Mouse (Mus musculus): Measurements from ENCODE around the gene Srrm3. TPM values are rescaled to one million over a fixed set of nuclear protein-coding genes. Genes with fewer than 3 reads are reported as not detected.

The Srrm3 gene
- polyA plus RNA-seq, 1 experiment: 0.16 TPM

- H3K27me3 ChIP-seq (replicated peaks; ENCODE audit: control insufficient read depth, insufficient read depth, low read length): no peaks in the 10 kb centered on the region
- no peaks in the 10 kb centered on the region for H3K36me3 ChIP-seq (ENCODE audit: control insufficient read depth, insufficient read depth, low read length)
- H3K27ac ChIP-seq (ENCODE audit: insufficient read depth, low read depth, low read length): no peak overlapping the region
- DNase-seq: peak; percentile 42
- H3K4me1 ChIP-seq (ENCODE audit: control insufficient read depth, insufficient read depth, low read length): no peaks in the 10 kb centered on the region
- TF ChIP-seq POLR2A (IDR thresholded peaks at IDR 0.05; ENCODE audit: low read depth, low read length): no peak
- 0 out of 2 replicates have a peak, but pooled peaks have one; percentile 30 for TF ChIP-seq CTCF (conservative IDR thresholded peaks at IDR 0.05; ENCODE audit: insufficient read depth, insufficient read length, low read depth, low read length)
- H3K4me3 ChIP-seq (ENCODE audit: insufficient read depth, low read depth, low read length): no peak overlapping the region
- WGBS: 14% methylated on average over 3 of the region's 3 CpGs
These were observed 91.3 kb downstream of the Srrm3 start for GRCm38 (mm10) chr5:135898028-135898427.

- H3K4me3 ChIP-seq (ENCODE audit: insufficient read depth, low read depth, low read length): no peak overlapping the region
- H3K4me1 ChIP-seq (ENCODE audit: control insufficient read depth, insufficient read depth, low read length): no peaks in the 10 kb centered on the region
- H3K36me3 ChIP-seq (ENCODE audit: control insufficient read depth, insufficient read depth, low read length): no peaks in the 10 kb centered on the region
- H3K27ac ChIP-seq (ENCODE audit: insufficient read depth, low read depth, low read length): no peak overlapping the region
- H3K27me3 ChIP-seq (replicated peaks; ENCODE audit: control insufficient read depth, insufficient read depth, low read length): no peaks in the 10 kb centered on the region
- no peak for DNase-seq
- TF ChIP-seq POLR2A (IDR thresholded peaks at IDR 0.05; ENCODE audit: low read depth, low read length) (no peak), CTCF (conservative IDR thresholded peaks at IDR 0.05; ENCODE audit: insufficient read depth, insufficient read length, low read depth, low read length) (no peak)
- WGBS: 64% methylated on average over 4 of the region's 4 CpGs
These were observed 92.3 kb downstream of the Srrm3 start for GRCm38 (mm10) chr5:135898995-135899394.

- TF ChIP-seq CTCF (conservative IDR thresholded peaks at IDR 0.05; ENCODE audit: insufficient read depth, insufficient read length, low read depth, low read length) (no peak), POLR2A (IDR thresholded peaks at IDR 0.05; ENCODE audit: low read depth, low read length) (no peak)
- 56% methylated on average over 4 of the region's 4 CpGs for WGBS
- Histone ChIP-seq H3K36me3 (ENCODE audit: control insufficient read depth, insufficient read depth, low read length) (no peaks in the 10 kb centered on the region), H3K4me1 (ENCODE audit: control insufficient read depth, insufficient read depth, low read length) (no peaks in the 10 kb centered on the region), H3K27ac (ENCODE audit: insufficient read depth, low read depth, low read length) (no peak overlapping the region), H3K27me3 (replicated peaks; ENCODE audit: control insufficient read depth, insufficient read depth, low read length) (no peaks in the 10 kb centered on the region), H3K4me3 (ENCODE audit: insufficient read depth, low read depth, low read length) (no peak overlapping the region)
- no peak for DNase-seq
These were observed 93.1 kb downstream of the Srrm3 start for GRCm38 (mm10) chr5:135899833-135900232.

GRCm38 (mm10) chr5:135900701-135901100, 94.0 kb downstream of the Srrm3 start:
- no peak overlapping the region for H3K27ac ChIP-seq (ENCODE audit: insufficient read depth, low read depth, low read length)
- H3K4me1 ChIP-seq (ENCODE audit: control insufficient read depth, insufficient read depth, low read length): no peaks in the 10 kb centered on the region
- no peak overlapping the region for H3K4me3 ChIP-seq (ENCODE audit: insufficient read depth, low read depth, low read length)
- H3K36me3 ChIP-seq (ENCODE audit: control insufficient read depth, insufficient read depth, low read length): no peaks in the 10 kb centered on the region
- H3K27me3 ChIP-seq (replicated peaks; ENCODE audit: control insufficient read depth, insufficient read depth, low read length): no peaks in the 10 kb centered on the region
- TF ChIP-seq CTCF (conservative IDR thresholded peaks at IDR 0.05; ENCODE audit: insufficient read depth, insufficient read length, low read depth, low read length) (peak; percentile 35; the same call in 1 of the 2 replicates), POLR2A (IDR thresholded peaks at IDR 0.05; ENCODE audit: low read depth, low read length) (no peak)
- DNase-seq: no peak
- 89% methylated on average over 3 of the region's 3 CpGs for WGBS

GRCm38 (mm10) chr5:135901354-135902095, 94.8 kb downstream of the Srrm3 start:
- no peak overlapping the region for H3K27ac ChIP-seq (ENCODE audit: insufficient read depth, low read depth, low read length)
- no peak for DNase-seq
- TF ChIP-seq CTCF (conservative IDR thresholded peaks at IDR 0.05; ENCODE audit: insufficient read depth, insufficient read length, low read depth, low read length): peak; percentile 44
- TF ChIP-seq POLR2A (IDR thresholded peaks at IDR 0.05; ENCODE audit: low read depth, low read length): no peak
- H3K36me3 ChIP-seq (ENCODE audit: control insufficient read depth, insufficient read depth, low read length): no peaks in the 10 kb centered on the region
- H3K4me3 ChIP-seq (ENCODE audit: insufficient read depth, low read depth, low read length): no peak overlapping the region
- no peaks in the 10 kb centered on the region for H3K27me3 ChIP-seq (replicated peaks; ENCODE audit: control insufficient read depth, insufficient read depth, low read length)
- whole genome bisulfite sequencing: 65% methylated on average over 6 of the region's 6 CpGs
- no peaks in the 10 kb centered on the region for H3K4me1 ChIP-seq (ENCODE audit: control insufficient read depth, insufficient read depth, low read length)

GRCm38 (mm10) chr5:135903058-135903457, 96.4 kb downstream of the Srrm3 start:
- 27% methylated on average over 7 of the region's 7 CpGs for WGBS
- Histone ChIP-seq H3K36me3 (ENCODE audit: control insufficient read depth, insufficient read depth, low read length) (no peaks in the 10 kb centered on the region), H3K4me3 (ENCODE audit: insufficient read depth, low read depth, low read length) (peak overlapping the region; percentile 61), H3K4me1 (ENCODE audit: control insufficient read depth, insufficient read depth, low read length) (no peaks in the 10 kb centered on the region), H3K27ac (ENCODE audit: insufficient read depth, low read depth, low read length) (peak overlapping the region; percentile 20; the same call in 1 of the 2 replicates), H3K27me3 (replicated peaks; ENCODE audit: control insufficient read depth, insufficient read depth, low read length) (no peaks in the 10 kb centered on the region)
- TF ChIP-seq CTCF (conservative IDR thresholded peaks at IDR 0.05; ENCODE audit: insufficient read depth, insufficient read length, low read depth, low read length) (no peak), POLR2A (IDR thresholded peaks at IDR 0.05; ENCODE audit: low read depth, low read length) (no peak)
- no peak for DNase-seq

GRCm38 (mm10) chr5:135903551-135904151, 97.0 kb downstream of the Srrm3 start:
- peak overlapping the region; percentile 61 for H3K4me3 ChIP-seq (ENCODE audit: insufficient read depth, low read depth, low read length)
- H3K27ac ChIP-seq (ENCODE audit: insufficient read depth, low read depth, low read length): peak overlapping the region; percentile 49
- no peaks in the 10 kb centered on the region for H3K27me3 ChIP-seq (replicated peaks; ENCODE audit: control insufficient read depth, insufficient read depth, low read length)
- peak; percentile 97 for TF ChIP-seq CTCF (conservative IDR thresholded peaks at IDR 0.05; ENCODE audit: insufficient read depth, insufficient read length, low read depth, low read length)
- peak; percentile 64 for TF ChIP-seq POLR2A (IDR thresholded peaks at IDR 0.05; ENCODE audit: low read depth, low read length)
- H3K4me1 ChIP-seq (ENCODE audit: control insufficient read depth, insufficient read depth, low read length): no peaks in the 10 kb centered on the region
- peak; percentile 92 for DNase-seq
- 1% methylated on average over 30 of the region's 30 CpGs for WGBS
- no peaks in the 10 kb centered on the region for H3K36me3 ChIP-seq (ENCODE audit: control insufficient read depth, insufficient read depth, low read length)

Data from kidney, adult 2 months (tissue).